Mouse (Mus musculus) adrenal gland, postnatal 10 days (tissue): ENCODE measurements at regions not wholly inside any gene's neighbourhood (a gene's known extent, or its start where the extent isn't known, plus 50 kb on each side); places are given as distances from the start of the nearest gene placed in this dataset.

ENCODE experiments used
- DNase-seq: peaks from one replicate; pipeline ENCODE4 v3.0.0; 2021; ENCODE audit warnings: mixed read lengths
- microRNA-seq: library from miRNA; unstranded; fragments of <30 nt; microRNA quantifications from one replicate; pipeline ENCODE4 v1.2.0, GENCODE M21; 2021

- DNase-seq: no peak
Observed at GRCm38 (mm10) chr3:140221478-140221877, 990.7 kb downstream of the Pdha2 start.

GRCm38 (mm10) chr3:140230712-140231111 is 981.4 kb downstream of the Pdha2 start:
- DNase-seq: no peak

GRCm38 (mm10) chr3:140233144-140233543 is 979.0 kb downstream of the Pdha2 start:
- no peak for DNase-seq

DNA sequence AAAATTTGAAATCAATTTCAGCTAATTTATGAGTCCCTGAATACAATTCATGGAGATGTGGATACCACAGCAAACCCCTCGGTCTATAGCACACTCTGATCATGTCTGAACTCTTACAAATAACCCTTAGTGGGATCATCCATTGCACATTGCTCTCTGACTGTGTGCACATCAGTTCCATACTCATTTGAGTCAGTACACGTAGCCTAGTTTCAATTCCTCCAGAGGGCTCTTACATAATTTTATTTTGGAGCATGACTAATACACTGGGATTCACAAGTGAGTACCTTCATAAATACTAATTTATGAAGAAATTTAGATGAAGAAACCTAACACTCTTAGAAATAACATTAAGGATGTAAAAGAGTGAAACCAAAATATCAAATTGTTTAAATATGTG is 978.3 kb downstream of the Pdha2 start:
- DNase-seq: no peak

- DNase-seq: no peak
Observed at GRCm38 (mm10) chr3:140239276-140239675, 972.9 kb downstream of the Pdha2 start.

Small RNA genes lying in the stretch of these regions (microRNA-seq; reads per million reads assigned to microRNA genes)
- 74.8 reads per million, percentile 41 among the genes with 10 or more reads in this experiment for gene Mir7j
